Mouse (Mus musculus) CD4-positive helper T cell, adult 2 months (primary cell): Measurements from ENCODE around the gene Mtx1.

Source experiments
- DNase-seq: peaks from one replicate; pipeline ENCODE4 v3.0.0-alpha.2; 2012; ENCODE audit warnings: low read depth, missing footprints, low spot score

The Mtx1 gene

GRCm38 (mm10) chr3:89214681-89215411 lies 12.0 kb downstream of the Mtx1 start, which contains the start of gene Thbs3:
Gene Thbs3, plus strand, starts transcription at chr3:89215180.
- peak; percentile 76 for DNase-seq

- DNase-seq, result peak; percentile 96
Observed at GRCm38 (mm10) chr3:89213803-89214530, 12.9 kb downstream of the Mtx1 start.

GRCm38 (mm10) chr3:89210731-89211130 lies 16.2 kb downstream of the Mtx1 start:
- DNase-seq, result no peak

GRCm38 (mm10) chr3:89210162-89210561 lies 16.7 kb downstream of the Mtx1 start:
- DNase-seq, result no peak

- DNase-seq, result no peak
Observed at GRCm38 (mm10) chr3:89209731-89210130, 17.2 kb downstream of the Mtx1 start.

GRCm38 (mm10) chr3:89208736-89209135 lies 18.2 kb downstream of the Mtx1 start:
- no peak for DNase-seq

GRCm38 (mm10) chr3:89208075-89208657 lies 18.7 kb downstream of the Mtx1 start:
- no peak for DNase-seq

GRCm38 (mm10) chr3:89206695-89207094 lies 20.2 kb downstream of the Mtx1 start:
- DNase-seq, result no peak

- DNase-seq, result no peak
Observed at GRCm38 (mm10) chr3:89206079-89206478, 20.8 kb downstream of the Mtx1 start.

GRCm38 (mm10) chr3:89203142-89203514 lies 23.8 kb downstream of the Mtx1 start:
- DNase-seq, result no peak

GRCm38 (mm10) chr3:89202253-89203141 lies 24.4 kb downstream of the Mtx1 start, which contains the start of gene Gba:
Gene Gba, plus strand, starts transcription at chr3:89202928.
- DNase-seq, result peak; percentile 90

GRCm38 (mm10) chr3:89199839-89200238 lies 27.0 kb downstream of the Mtx1 start:
- no peak for DNase-seq

- peak; percentile 93 for DNase-seq
Observed at GRCm38 (mm10) chr3:89195979-89196877, 30.7 kb downstream of the Mtx1 start.

GRCm38 (mm10) chr3:89193853-89194252 lies 33.0 kb downstream of the Mtx1 start:
- DNase-seq, result peak; percentile 72

- DNase-seq, result no peak
Observed at GRCm38 (mm10) chr3:89193351-89193750, 33.5 kb downstream of the Mtx1 start.

GRCm38 (mm10) chr3:89190436-89190835 lies 36.5 kb downstream of the Mtx1 start:
- peak; percentile 81 for DNase-seq

GRCm38 (mm10) chr3:89188478-89188875 lies 38.4 kb downstream of the Mtx1 start:
- DNase-seq, result peak; percentile 73

- DNase-seq, result peak; percentile 76
Observed at GRCm38 (mm10) chr3:89187690-89188477, 39.0 kb downstream of the Mtx1 start.

- peak; percentile 33 for DNase-seq
Observed at GRCm38 (mm10) chr3:89187197-89187596, 39.7 kb downstream of the Mtx1 start.

- DNase-seq, result no peak
Observed at GRCm38 (mm10) chr3:89183959-89184315, 43.0 kb downstream of the Mtx1 start.
